Mouse (Mus musculus): ENCODE measurements around the gene Far2.

The Far2 gene

GRCm38 (mm10) chr6:148207522-148207921 lies 160.5 kb downstream of the Far2 start:
- in situ Hi-C loops (cut with MboI; ENCODE audit: low pct_unique_long_range_greater_than_20kb in 1 of 2, low sequenced_read_pairs in 2 of 2, unreplicated experiment in 1 of 2), result no loop called here

- in situ Hi-C loops (cut with MboI; ENCODE audit: low pct_unique_long_range_greater_than_20kb in 1 of 2, low sequenced_read_pairs in 2 of 2, unreplicated experiment in 1 of 2), result loop anchor here (10.0 kb wide), 1 partner anchor 143 kb away; no protein-coding TSS in a partner anchor
Measured at GRCm38 (mm10) chr6:148211391-148211876, 164.4 kb downstream of the Far2 start.

- in situ Hi-C loops (cut with MboI; ENCODE audit: low pct_unique_long_range_greater_than_20kb in 1 of 2, low sequenced_read_pairs in 2 of 2, unreplicated experiment in 1 of 2), result loop anchor here (10.0 kb wide), 1 partner anchor 143 kb away; no protein-coding TSS in a partner anchor
Measured at GRCm38 (mm10) chr6:148211897-148212680, 165.0 kb downstream of the Far2 start, which contains the start of gene Ergic2. TSS of gene Ergic2 (minus strand) at chr6:148212374.

GRCm38 (mm10) chr6:148214765-148215164 lies 167.7 kb downstream of the Far2 start:
- in situ Hi-C loops (cut with MboI; ENCODE audit: low pct_unique_long_range_greater_than_20kb in 1 of 2, low sequenced_read_pairs in 2 of 2, unreplicated experiment in 1 of 2), result loop anchor here (10.0 kb wide), 1 partner anchor 140 kb away; no protein-coding TSS in a partner anchor

- in situ Hi-C loops (cut with MboI; ENCODE audit: low pct_unique_long_range_greater_than_20kb in 1 of 2, low sequenced_read_pairs in 2 of 2, unreplicated experiment in 1 of 2), result loop anchor here (10.0 kb wide), 1 partner anchor 138 kb away; no protein-coding TSS in a partner anchor
Measured at GRCm38 (mm10) chr6:148216752-148217151, 169.7 kb downstream of the Far2 start.

GRCm38 (mm10) chr6:148218235-148219076 lies 171.4 kb downstream of the Far2 start:
- in situ Hi-C loops (cut with MboI; ENCODE audit: low pct_unique_long_range_greater_than_20kb in 1 of 2, low sequenced_read_pairs in 2 of 2, unreplicated experiment in 1 of 2), result loop anchor here (10.0 kb wide), 1 partner anchor 136 kb away; no protein-coding TSS in a partner anchor

- in situ Hi-C loops (cut with MboI; ENCODE audit: low pct_unique_long_range_greater_than_20kb in 1 of 2, low sequenced_read_pairs in 2 of 2, unreplicated experiment in 1 of 2), result no loop called here
Measured at GRCm38 (mm10) chr6:148222686-148223085, 175.6 kb downstream of the Far2 start.

GRCm38 (mm10) chr6:148227542-148227941 lies 180.5 kb downstream of the Far2 start:
- in situ Hi-C loops (cut with MboI; ENCODE audit: low pct_unique_long_range_greater_than_20kb in 1 of 2, low sequenced_read_pairs in 2 of 2, unreplicated experiment in 1 of 2), result no loop called here
